Comparison of ENCODE assay signal across 7 mouse cellular contexts in genomic region chr1:151345863-151346195, GRCm38 (mm10). TPM values are rescaled to one million over a fixed set of nuclear protein-coding genes. Genes with fewer than 3 reads are reported as not detected.
DNase-seq lines count a peak whose midpoint lies in the region; ATAC-seq and TF ChIP-seq lines count a peak whose summit lies in the region.

No protein-coding gene starts in this region.

- no peaks in the 10 kb centered on the region for H3K27me3 ChIP-seq in megakaryocyte, embryonic 14.5 days (replicated peaks)
- no peaks in the 10 kb centered on the region for H3K27me3 ChIP-seq in embryonic facial prominence, embryonic 13.5 days
- H3K27me3 ChIP-seq in intestine, postnatal 0 days (replicated peaks; ENCODE audit: control insufficient read depth, insufficient read depth, low read length), result no peaks in the 10 kb centered on the region
- no peaks in the 10 kb centered on the region for H3K27me3 ChIP-seq in stomach, embryonic 14.5 days (ENCODE audit: control insufficient read depth, insufficient read depth, low read length)

- no peak for ATAC-seq in megakaryocyte, adult 5-6 weeks (ENCODE audit: poor library complexity, severe bottlenecking)
- ATAC-seq in embryonic facial prominence, embryonic 13.5 days (ENCODE audit: insufficient number of reproducible peaks, insufficient read depth, low FRiP score, low TSS enrichment, low read depth), result no peak
- ATAC-seq in intestine, postnatal 0 days, result no peak
- no peak for ATAC-seq in stomach, embryonic 14.5 days (ENCODE audit: insufficient number of reproducible peaks, insufficient read depth, low FRiP score, low read depth)

- peak overlapping the region; percentile 96 for H3K27ac ChIP-seq in embryonic facial prominence, embryonic 13.5 days
- H3K27ac ChIP-seq in intestine, postnatal 0 days (ENCODE audit: low read depth, low read length), result peak overlapping the region; percentile 29; the same call in 1 of the 2 replicates
- H3K27ac ChIP-seq in stomach, embryonic 14.5 days (ENCODE audit: low read length), result peak overlapping the region; percentile 90; the same call in 1 of the 2 replicates

- no peak for DNase-seq in cerebellum, adult 9-11 months
- DNase-seq in ovary, postnatal 10 days (ENCODE audit: low spot score), result no peak

- no peaks in the 10 kb centered on the region for H3K9me3 ChIP-seq in megakaryocyte, embryonic 14.5 days
- no peaks in the 10 kb centered on the region for H3K9me3 ChIP-seq in embryonic facial prominence, embryonic 13.5 days
- no peaks in the 10 kb centered on the region for H3K9me3 ChIP-seq in intestine, postnatal 0 days (ENCODE audit: control insufficient read depth)
- H3K9me3 ChIP-seq in stomach, embryonic 14.5 days (ENCODE audit: control insufficient read depth, low read depth, low read length), result no peaks in the 10 kb centered on the region

- H3K9ac ChIP-seq in embryonic facial prominence, embryonic 13.5 days, result peak overlapping the region; percentile 96
- H3K9ac ChIP-seq in intestine, postnatal 0 days (ENCODE audit: low read depth, low read length), result peak overlapping the region; percentile 93
- H3K9ac ChIP-seq in stomach, embryonic 14.5 days (replicated peaks; ENCODE audit: low read depth, low read length), result peak overlapping the region; percentile 95

- peak overlapping the region; percentile 97 for H3K4me3 ChIP-seq in megakaryocyte, embryonic 14.5 days (replicated peaks)
- H3K4me3 ChIP-seq in embryonic facial prominence, embryonic 13.5 days, result peak overlapping the region; percentile 85
- H3K4me3 ChIP-seq in intestine, postnatal 0 days (ENCODE audit: low read depth, low read length), result peak overlapping the region; percentile 95
- H3K4me3 ChIP-seq in stomach, embryonic 14.5 days (ENCODE audit: low read depth, low read length), result peak overlapping the region; percentile 96

- H3K4me2 ChIP-seq in embryonic facial prominence, embryonic 13.5 days, result peak overlapping the region; percentile 82
- H3K4me2 ChIP-seq in intestine, postnatal 0 days (replicated peaks; ENCODE audit: low read depth), result peak overlapping the region; percentile 74
- peak overlapping the region; percentile 59 for H3K4me2 ChIP-seq in stomach, embryonic 14.5 days (replicated peaks; ENCODE audit: low read depth, low read length)

- TF ChIP-seq CTCF in intestine, postnatal 0 days (IDR thresholded peaks at IDR 0.05; ENCODE audit: low read depth), result 0 out of 2 replicates have a peak, but pooled peaks have one; percentile 9

- H3K4me1 ChIP-seq in megakaryocyte, embryonic 14.5 days, result peaks cover 39% of the 10 kb centered on the region
- peaks cover 45% of the 10 kb centered on the region for H3K4me1 ChIP-seq in embryonic facial prominence, embryonic 13.5 days
- peaks cover 9% of the 10 kb centered on the region; the same call in 1 of the 2 replicates for H3K4me1 ChIP-seq in intestine, postnatal 0 days (replicated peaks; ENCODE audit: control insufficient read depth, insufficient read depth, low read length)
- peaks cover 21% of the 10 kb centered on the region for H3K4me1 ChIP-seq in stomach, embryonic 14.5 days (ENCODE audit: control insufficient read depth, insufficient read depth, low read length)

- H3K36me3 ChIP-seq in megakaryocyte, embryonic 14.5 days (replicated peaks; ENCODE audit: low read length), result peaks cover 13% of the 10 kb centered on the region
- H3K36me3 ChIP-seq in embryonic facial prominence, embryonic 13.5 days, result peaks cover 7% of the 10 kb centered on the region; the same call in 1 of the 2 replicates
- H3K36me3 ChIP-seq in intestine, postnatal 0 days (ENCODE audit: control insufficient read depth, insufficient read depth), result no peaks in the 10 kb centered on the region
- H3K36me3 ChIP-seq in stomach, embryonic 14.5 days (ENCODE audit: control insufficient read depth, insufficient read depth, low read length), result 0 out of 2 replicates have a peak, but pooled peaks cover 9% of the 10 kb centered on the region

RNA-seq across cellular contexts. Expression of gene Ivns1abp, which starts 1.6 kb away (rescaled TPM):
- polyA plus RNA-seq in megakaryocyte, embryonic 14.5 days (2012; ENCODE audit: insufficient read depth, low replicate concordance), result 7.6 and 8.7 TPM in 2 replicates
- total RNA-seq in megakaryocyte, adult 5-6 weeks (2015), result 108 and 109 TPM in 2 replicates
- total RNA-seq in megakaryocyte, adult 5-6 weeks (2017), result 133 and 136 TPM in 2 replicates
- 411 and 420 TPM in 2 replicates for polyA plus RNA-seq in embryonic facial prominence, embryonic 13.5 days (2015; fragmentation: Nextera tagmentation; extraction: Ambion mirVana)
- 101 and 107 TPM in 2 replicates for polyA plus RNA-seq in intestine, postnatal 0 days (2015; fragmentation: Nextera tagmentation; extraction: Ambion mirVana)
- polyA plus RNA-seq in stomach, embryonic 14.5 days (2014; fragmentation: Nextera tagmentation; extraction: Ambion mirVana), result 201 and 217 TPM in 2 replicates

Comparison
In these comparisons a context has a peak if more than half of its experiments do, and no peak if none do; other contexts are left out.
1. H3K27ac ChIP-seq: peak in every context shown above with its lines; median percentile 96 in embryonic facial prominence, embryonic 13.5 days; 90 in stomach, embryonic 14.5 days; 29 in intestine, postnatal 0 days.
2. RNA of gene Ivns1abp, which starts 1.6 kb away (polyA plus RNA-seq): 411 to 420 TPM in embryonic facial prominence, embryonic 13.5 days, 201 to 217 TPM in stomach, embryonic 14.5 days and 101 to 107 TPM in intestine, postnatal 0 days; 7.6 to 8.7 TPM in megakaryocyte, embryonic 14.5 days; every median in the first group is over 10 times any median in the second.
3. Peak in every context shown above with its lines, with median percentiles within 50 percentile points of each other: H3K4me3 ChIP-seq, H3K4me2 ChIP-seq and H3K9ac ChIP-seq.